Mouse (Mus musculus) midbrain, embryonic 16.5 days (tissue): ENCODE data around the gene Sigmar1. TPM values are rescaled to one million over a fixed set of nuclear protein-coding genes. Genes with fewer than 3 reads are reported as not detected.
A peak's percentile ranks its signal among the peaks of the same experiment; 100 is the strongest.
"Not testable (repeated sequence)": the region's sequence is repeated elsewhere in the genome, so short reads cannot be mapped to it uniquely, and the experiment has no call there.

Experiments
- ATAC-seq: fragments of 200-750 bp; cut with Nextera tagmentation; 2 replicates; pipeline ENCODE4 v1.8.0; 2017; ENCODE audit warnings: moderate TSS enrichment
- H3K27ac ChIP-seq: fragments of 300-500 bp; sonication (generic); 2 replicates; pipeline ENCODE4 v1.5.1; 2014; ENCODE audit warnings: mild to moderate bottlenecking, low read length, mixed read lengths
- H3K27me3 ChIP-seq: fragments of 300-500 bp; sonication (generic); 2 replicates; pipeline ENCODE4 v1.6.1; 2014; ENCODE audit warnings: low read depth, low read length, mixed read lengths; ENCODE audit not compliant: control insufficient read depth, insufficient read depth
- H3K36me3 ChIP-seq: fragments of 300-500 bp; sonication (generic); 2 replicates; pipeline ENCODE4 v1.6.1; 2014; ENCODE audit warnings: mild to moderate bottlenecking, low read length, moderate library complexity, mixed read lengths; ENCODE audit not compliant: control insufficient read depth, insufficient read depth
- H3K4me1 ChIP-seq: fragments of 300-500 bp; sonication (generic); 2 replicates; pipeline ENCODE4 v1.6.1; 2014; ENCODE audit warnings: mild to moderate bottlenecking, low read length, mixed read lengths; ENCODE audit not compliant: control insufficient read depth, insufficient read depth
- H3K4me2 ChIP-seq: fragments of 300-500 bp; sonication (generic); 2 replicates; pipeline ENCODE4 v1.6.1; 2014; ENCODE audit warnings: mild to moderate bottlenecking, low read length, mixed read lengths
- H3K4me3 ChIP-seq: fragments of 300-500 bp; sonication (generic); 2 replicates; pipeline ENCODE4 v1.5.1; 2014; ENCODE audit warnings: low read depth, mild to moderate bottlenecking, low read length, moderate library complexity, mixed read lengths
- H3K9ac ChIP-seq: fragments of 300-500 bp; sonication (generic); 2 replicates; pipeline ENCODE4 v1.6.1; 2014; ENCODE audit warnings: low read depth, low read length, mixed read lengths
- H3K9me3 ChIP-seq: fragments of 300-500 bp; sonication (generic); replicated peaks from 2 replicates; pipeline ENCODE4 v1.6.1; 2014; ENCODE audit warnings: mild to moderate bottlenecking, low read length, mixed read lengths; ENCODE audit not compliant: control insufficient read depth, poor library complexity, severe bottlenecking
- WGBS: fragments of 180-500 bp; shearing (Covaris S2); extraction: QIAGEN DNeasy Blood & Tissue Kit; methylation state at CpG from one replicate; pipeline ENCODE4 v1.1.7; 2014; 5-methylcytosine and 5-hydroxymethylcytosine counted together
- polyA plus RNA-seq: library from polyadenylated mRNA; unstranded; fragments of >200 nt; fragmentation: Nextera tagmentation; extraction: Ambion mirVana; gene quantifications from 2 replicates; pipeline ENCODE4 v1.2.1, GENCODE M21; 2015

The Sigmar1 gene
- polyA plus RNA-seq = 57.3 and 65.1 TPM in 2 replicates

DNA sequence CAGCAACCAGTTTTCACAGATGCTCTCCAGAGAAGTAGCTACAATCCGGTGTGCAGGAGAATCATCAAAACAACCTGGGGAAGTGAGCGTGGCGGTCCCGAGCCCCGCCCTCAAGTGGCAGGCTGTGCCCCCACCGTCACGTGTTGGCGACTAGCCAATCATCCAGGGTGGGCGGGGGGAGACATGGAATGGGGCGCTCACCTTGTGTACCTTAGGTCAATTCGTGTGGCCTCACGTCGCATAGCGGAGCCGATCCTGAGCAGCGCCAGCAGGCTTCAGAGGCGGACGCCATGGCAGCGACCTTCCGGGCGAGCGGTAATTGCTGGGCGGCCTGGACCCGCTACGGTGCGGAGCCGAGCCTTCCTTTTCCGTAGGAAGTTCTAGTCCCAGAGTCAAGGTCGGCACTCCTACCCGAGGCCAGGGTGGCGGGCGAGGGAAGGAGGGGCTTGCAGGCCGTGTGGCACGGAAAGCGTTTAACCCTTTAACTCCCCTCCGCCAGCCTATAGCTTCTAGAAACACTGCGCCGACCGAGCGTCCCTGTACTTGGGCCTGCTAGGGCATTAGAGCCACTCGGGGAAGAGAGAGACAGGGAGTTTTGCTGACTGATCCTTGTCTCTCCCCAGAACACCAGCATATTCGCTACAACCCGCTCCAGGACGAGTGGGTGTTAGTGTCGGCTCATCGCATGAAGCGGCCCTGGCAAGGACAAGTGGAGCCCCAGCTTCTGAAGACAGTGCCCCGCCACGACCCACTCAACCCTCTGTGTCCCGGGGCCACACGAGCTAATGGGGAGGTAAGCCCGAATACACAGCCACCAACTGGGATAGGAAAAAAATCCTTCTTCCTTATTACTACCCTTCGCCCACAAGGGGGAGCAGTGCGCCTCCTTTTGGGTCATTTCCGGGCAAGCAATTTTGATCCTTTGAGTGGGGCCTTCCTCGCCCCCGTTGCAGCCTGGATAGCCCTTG is at the start of gene Sigmar1:
TSS of gene Sigmar1 (minus strand) at position 820 of the 968 bp plus-strand sequence.
- Histone ChIP-seq H3K9ac (peak within 1 kb of the TSS; percentile 75), H3K27ac (peak within 1 kb of the TSS; percentile 83), H3K36me3 (no peaks in the 10 kb centered on the region; the same call in 1 of the 2 replicates), H3K9me3 (no peaks in the 10 kb centered on the region), H3K4me2 (peak within 1 kb of the TSS; percentile 58), H3K4me1 (peaks cover 16% of the 10 kb centered on the region), H3K4me3 (peak within 1 kb of the TSS; percentile 66), H3K27me3 (no peaks in the 10 kb centered on the region)
- peak; percentile 84 for ATAC-seq
- under 1% methylated on average over 55 of the region's 57 CpGs for WGBS

DNA sequence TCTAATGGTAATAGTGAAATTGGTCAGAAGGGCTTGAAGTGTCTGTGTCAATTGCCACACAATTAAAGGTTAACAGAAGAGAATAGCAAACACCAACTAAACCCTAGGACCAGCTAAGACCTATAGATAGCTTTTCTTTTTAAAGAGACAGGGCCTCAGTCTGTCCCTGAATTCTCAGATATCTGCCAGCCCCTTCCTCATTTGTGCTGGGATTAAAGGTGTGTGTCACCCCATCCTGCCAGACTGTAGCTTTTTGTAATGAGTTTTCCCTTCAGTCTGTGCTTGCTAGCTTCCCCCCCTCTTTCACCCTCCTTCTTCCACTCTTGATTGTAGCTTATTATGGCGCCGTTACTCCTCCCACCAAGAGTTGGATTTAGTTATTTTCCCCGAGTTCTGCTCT is 27.2 kb upstream of the Sigmar1 start:
- not testable (repeated sequence) for H3K4me1 ChIP-seq, H3K9me3 ChIP-seq, ATAC-seq, H3K4me2 ChIP-seq, H3K4me3 ChIP-seq, H3K27ac ChIP-seq, H3K27me3 ChIP-seq, H3K9ac ChIP-seq, H3K36me3 ChIP-seq
- WGBS = 20% methylated on average over 3 of the region's 3 CpGs

DNA sequence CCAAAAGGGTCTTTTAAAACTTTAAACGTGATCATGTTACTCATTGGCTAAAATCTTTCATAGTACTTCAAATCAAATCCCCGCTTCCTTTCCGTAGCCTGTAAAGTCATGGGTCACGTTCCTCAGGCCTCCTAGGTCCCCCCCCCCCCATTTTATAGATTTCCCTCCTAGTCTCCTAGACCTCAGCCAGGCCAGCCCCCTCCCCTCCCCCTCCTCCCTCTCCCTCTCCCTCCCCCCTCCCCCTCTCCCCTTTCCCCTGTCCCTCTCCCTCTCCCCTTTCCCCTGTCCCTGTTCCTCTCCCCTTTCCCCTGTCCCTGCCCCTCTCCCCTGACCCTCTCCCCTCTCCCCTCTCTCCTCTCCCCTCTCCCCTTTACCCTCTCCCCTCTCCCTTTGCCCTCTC is 26.8 kb upstream of the Sigmar1 start:
- H3K4me1 ChIP-seq, H3K36me3 ChIP-seq, H3K9me3 ChIP-seq, H3K27me3 ChIP-seq, H3K27ac ChIP-seq, H3K9ac ChIP-seq, H3K4me2 ChIP-seq, ATAC-seq, H3K4me3 ChIP-seq: not testable (repeated sequence)
- 23% methylated on average over 3 of the region's 4 CpGs for WGBS

DNA sequence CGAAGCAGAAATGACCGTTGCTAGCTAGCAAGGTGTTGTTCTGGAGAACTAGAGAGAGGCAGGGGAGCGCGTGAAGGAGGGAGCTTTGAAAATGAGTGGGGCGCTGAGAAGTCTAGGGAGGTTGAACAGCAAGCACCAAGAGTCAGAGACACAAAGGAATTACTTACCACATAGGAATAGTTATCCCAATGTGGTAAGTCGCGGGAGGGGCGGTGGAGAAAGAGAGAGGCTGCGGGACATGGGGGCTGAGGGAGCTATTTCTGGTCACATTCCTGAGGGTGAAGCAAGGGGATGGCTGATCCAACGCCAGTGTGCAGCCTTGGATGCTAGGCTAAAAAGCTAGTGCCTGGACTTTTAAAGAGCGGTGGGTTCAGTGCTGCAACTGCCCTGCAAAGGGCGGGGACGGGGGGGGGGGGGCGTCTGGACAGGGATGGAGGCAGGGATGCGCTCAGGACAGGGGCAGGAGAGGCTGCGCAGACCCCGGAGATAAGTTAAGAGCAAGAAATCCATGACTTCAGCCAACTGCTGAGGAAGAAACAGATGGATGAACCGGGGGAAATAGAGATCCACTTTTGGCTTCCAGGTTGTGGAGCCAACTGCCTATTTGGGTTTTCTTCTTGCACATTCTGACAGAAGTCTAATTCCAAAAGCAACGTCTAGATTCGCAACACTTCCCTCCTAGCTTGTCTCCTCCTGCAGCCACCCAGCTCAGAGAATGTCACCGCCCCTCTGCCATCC is 26.0 kb upstream of the Sigmar1 start:
- not testable (repeated sequence) for H3K36me3 ChIP-seq, H3K9ac ChIP-seq, ATAC-seq, H3K4me3 ChIP-seq, H3K27ac ChIP-seq, H3K4me2 ChIP-seq, H3K9me3 ChIP-seq, H3K27me3 ChIP-seq, H3K4me1 ChIP-seq
- 11% methylated on average over 9 of the region's 21 CpGs for WGBS

DNA sequence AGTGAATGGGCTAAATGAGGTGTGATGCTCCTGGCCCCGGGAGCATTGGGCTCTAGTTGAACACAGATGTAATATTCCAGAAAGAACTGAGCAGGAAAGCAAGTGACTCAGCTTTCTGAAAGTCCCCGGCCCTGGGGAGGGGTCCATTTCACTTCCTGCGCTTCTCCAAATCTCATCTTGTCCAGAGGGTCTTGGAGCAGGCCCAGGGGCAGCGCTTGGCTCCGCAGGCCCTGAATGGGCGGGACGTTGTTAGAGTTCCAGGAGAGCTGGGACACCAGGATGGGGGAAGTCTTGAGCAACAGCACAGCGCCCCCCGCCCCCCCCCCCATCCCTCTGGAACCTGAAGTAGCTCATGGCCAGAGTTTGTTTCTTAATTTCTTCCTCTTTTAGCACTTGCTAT is 25.3 kb upstream of the Sigmar1 start:
- not testable (repeated sequence) for H3K9ac ChIP-seq, H3K27ac ChIP-seq, H3K27me3 ChIP-seq, ATAC-seq, H3K4me3 ChIP-seq, H3K36me3 ChIP-seq, H3K4me2 ChIP-seq, H3K4me1 ChIP-seq, H3K9me3 ChIP-seq
- WGBS = 17% methylated on average over 4 of the region's 9 CpGs

DNA sequence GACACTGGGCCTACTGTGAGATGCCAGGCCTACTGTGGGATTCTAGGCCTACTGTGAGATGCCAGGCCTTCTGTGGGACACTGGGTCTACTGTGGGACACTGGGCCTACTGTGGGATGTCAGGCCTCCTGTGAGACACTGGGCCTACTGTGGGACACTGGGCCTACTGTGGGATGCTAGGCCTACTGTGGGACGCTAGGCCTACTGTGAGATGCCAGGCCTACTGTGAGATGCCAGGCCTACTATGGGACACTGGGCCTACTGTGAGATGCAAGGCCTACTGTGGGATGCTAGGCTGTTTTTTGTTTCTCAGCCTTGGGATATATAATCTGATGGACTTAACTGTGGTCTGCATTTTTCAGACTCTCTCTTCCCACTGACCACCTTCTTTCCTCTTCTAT is 19.9 kb upstream of the Sigmar1 start:
- WGBS = 73% methylated on average over 1 of the region's 1 CpGs
- H3K27me3 ChIP-seq = not testable (repeated sequence)

DNA sequence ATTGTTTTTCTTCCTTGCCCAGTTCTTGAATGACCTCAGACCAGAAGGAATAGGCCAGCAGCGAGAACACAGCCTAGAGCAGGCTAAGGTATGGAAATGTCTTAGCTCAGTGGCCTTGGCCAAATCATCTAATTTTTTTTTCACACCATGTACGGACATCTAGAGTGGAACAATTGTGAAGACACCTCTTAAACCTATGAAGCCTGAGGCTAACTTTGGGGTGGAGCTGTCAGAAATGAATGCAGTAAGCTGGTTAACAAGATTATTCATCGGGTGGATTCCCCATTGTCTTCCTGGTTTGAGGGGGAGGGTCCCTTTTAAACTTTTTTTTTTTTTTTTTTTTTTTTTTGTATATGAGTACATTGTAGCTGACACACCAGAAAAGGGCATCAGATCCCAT is 18.5 kb upstream of the Sigmar1 start:
- H3K27me3 ChIP-seq, H3K9me3 ChIP-seq, H3K4me1 ChIP-seq, H3K36me3 ChIP-seq: not testable (repeated sequence)
- ATAC-seq = 0 out of 2 replicates have a peak, but pooled peaks have one; percentile 58
- WGBS = 39% methylated on average over 3 of the region's 3 CpGs
- Histone ChIP-seq H3K4me3 (peak overlapping the region; percentile 30), H3K4me2 (peak overlapping the region; percentile 56), H3K9ac (peak overlapping the region; percentile 52; the same call in 1 of the 2 replicates), H3K27ac (peak overlapping the region; percentile 71)

More for the DNA sequence above, 19.9 kb upstream of the Sigmar1 start:
- H3K27ac ChIP-seq, H3K4me3 ChIP-seq, H3K4me2 ChIP-seq, H3K9ac ChIP-seq, H3K9me3 ChIP-seq, H3K4me1 ChIP-seq, ATAC-seq, H3K36me3 ChIP-seq: not testable (repeated sequence)

DNA sequence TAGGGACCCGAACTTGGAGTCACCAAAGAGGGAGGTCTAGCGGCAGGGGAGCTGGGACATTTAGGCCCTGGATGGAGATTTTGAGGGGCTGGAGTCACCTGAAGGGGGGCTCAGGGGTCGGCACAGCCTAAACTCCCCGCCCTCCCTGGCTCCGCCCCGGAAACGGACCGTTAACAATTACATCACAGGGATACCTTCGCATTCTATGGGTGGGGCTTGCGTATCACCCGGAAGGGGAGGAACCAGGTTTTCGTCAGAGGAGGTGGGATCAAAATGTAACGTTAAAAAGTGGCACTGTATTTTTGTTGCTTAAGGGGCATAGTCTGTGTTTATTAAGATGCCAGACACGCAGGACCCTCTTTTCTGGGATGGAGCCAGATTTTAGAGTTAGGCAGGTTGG is 18.0 kb upstream of the Sigmar1 start, which contains the start of gene Ccl27a:
TSS of gene Ccl27a (minus strand) at position 246 of the 400 bp plus-strand sequence.
- Histone ChIP-seq H3K27ac (peak within 1 kb of the TSS; percentile 71), H3K9ac (peak within 1 kb of the TSS; percentile 63; the same call in 1 of the 2 replicates), H3K4me2 (peak within 1 kb of the TSS; percentile 56), H3K4me3 (peak within 1 kb of the TSS; percentile 45)
- H3K4me1 ChIP-seq, H3K9me3 ChIP-seq, H3K36me3 ChIP-seq, H3K27me3 ChIP-seq, ATAC-seq: not testable (repeated sequence)
- under 1% methylated on average over 12 of the region's 14 CpGs for whole genome bisulfite sequencing
